Mouse (Mus musculus): Measurements from ENCODE around the gene Galr2. TPM values are rescaled to one million over a fixed set of nuclear protein-coding genes. Genes with fewer than 3 reads are reported as not detected.

The Galr2 gene
- under 1 TPM in 1 of 2 experiments, not detected in 1; 0.31 TPM for total RNA-seq (2021)
- long read RNA-seq, experiment 1, partial matches to known transcripts, result 0 of 1 reads
- long read RNA-seq, experiment 1, other reads (novel, unspliced or antisense), result 0 of 1 reads
- long read RNA-seq, experiment 2, result 0 reads

DNA sequence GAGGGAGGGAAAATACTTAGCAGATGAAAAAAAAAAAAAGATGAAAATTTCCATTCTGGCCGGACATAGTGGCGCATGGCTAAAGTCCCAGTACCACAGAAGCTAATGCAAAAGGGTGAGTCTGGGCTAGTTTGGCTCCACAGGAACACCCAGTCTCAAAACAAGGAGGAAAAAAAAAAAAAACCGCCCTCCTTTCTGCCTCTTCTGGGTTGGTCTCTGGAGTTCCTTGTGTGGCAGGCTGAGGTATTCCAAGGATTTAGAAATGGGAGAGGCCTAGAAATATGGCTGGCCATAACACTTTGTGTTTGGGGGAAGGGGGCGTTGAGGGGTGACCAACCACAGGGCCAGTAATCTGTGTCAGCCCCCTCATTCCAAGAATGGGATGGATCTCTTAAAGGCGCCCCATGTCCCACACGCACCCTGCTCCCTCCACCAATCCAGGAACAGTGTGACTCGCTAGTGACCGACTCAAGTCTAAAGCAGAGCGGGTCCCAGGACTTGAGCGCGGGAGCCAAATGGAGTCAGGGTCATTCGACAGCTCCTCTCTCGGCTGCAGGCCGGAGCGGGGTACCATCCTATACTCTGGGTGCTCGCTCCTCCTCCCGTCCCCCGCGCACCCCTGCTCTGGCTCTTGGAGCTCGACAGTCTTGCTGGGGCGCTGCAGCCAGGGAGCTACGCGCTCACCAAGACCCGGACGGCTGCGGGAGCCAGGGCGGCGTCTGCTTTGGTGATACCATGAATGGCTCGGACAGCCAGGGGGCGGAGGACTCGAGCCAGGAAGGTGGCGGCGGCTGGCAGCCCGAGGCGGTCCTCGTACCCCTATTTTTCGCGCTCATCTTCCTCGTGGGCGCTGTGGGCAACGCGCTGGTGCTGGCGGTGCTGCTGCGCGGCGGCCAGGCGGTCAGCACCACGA lies at the start of gene Galr2:
Galr2 (plus strand) TSS at position 189 of the 913 bp plus-strand sequence.
- no peak for DNase-seq

DNA sequence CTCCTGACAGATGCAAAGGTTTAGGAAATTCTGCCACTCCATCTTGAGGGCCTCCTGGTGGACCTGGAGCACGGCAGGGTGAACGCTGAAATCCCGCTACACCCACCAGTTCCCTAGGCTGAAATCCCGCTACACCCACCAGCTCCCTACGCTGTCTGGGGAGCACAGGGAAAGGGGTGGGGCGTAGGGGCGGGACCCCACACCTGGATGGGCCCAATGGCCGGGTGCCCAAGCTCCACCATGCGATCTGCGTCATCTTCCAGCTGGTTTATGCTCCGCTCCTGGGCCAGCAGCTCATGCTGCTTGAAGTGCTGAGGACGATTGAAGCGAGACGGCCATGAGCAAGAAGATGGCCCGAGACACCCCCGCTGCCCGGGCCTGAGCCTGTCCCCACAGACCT lies 48.3 kb upstream of the Galr2 start:
- DNase-seq, result no peak

DNA sequence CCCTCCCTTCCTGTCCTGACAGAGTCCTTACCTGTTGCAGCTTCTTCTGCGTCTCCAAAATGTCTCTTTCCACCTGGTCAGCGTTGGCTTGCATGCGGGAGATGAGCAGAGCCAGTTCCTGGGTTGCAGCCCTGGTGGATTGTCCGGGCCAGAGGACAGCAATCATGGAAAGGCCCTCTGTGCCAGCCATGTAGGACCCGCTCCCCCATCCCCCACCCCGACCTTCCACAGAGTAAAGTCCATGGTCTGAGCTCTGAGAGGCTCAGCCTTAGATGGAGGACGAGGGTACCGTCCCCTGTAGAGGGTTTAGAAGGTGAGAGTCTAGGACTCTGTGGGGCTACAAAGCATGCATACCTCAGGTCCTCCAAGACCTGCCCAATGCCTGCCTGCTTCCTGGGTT lies 45.8 kb upstream of the Galr2 start:
- no peak for DNase-seq

GRCm38 (mm10) chr11:116237742-116238395 lies 42.9 kb upstream of the Galr2 start, which contains the start of gene Evpl:
Gene Evpl, minus strand, starts transcription at chr11:116238077.
- peak; percentile 26 for DNase-seq

GRCm38 (mm10) chr11:116239797-116240196 lies 40.9 kb upstream of the Galr2 start:
- no peak for DNase-seq

GRCm38 (mm10) chr11:116241744-116242235 lies 38.9 kb upstream of the Galr2 start:
- DNase-seq, result no peak

DNA sequence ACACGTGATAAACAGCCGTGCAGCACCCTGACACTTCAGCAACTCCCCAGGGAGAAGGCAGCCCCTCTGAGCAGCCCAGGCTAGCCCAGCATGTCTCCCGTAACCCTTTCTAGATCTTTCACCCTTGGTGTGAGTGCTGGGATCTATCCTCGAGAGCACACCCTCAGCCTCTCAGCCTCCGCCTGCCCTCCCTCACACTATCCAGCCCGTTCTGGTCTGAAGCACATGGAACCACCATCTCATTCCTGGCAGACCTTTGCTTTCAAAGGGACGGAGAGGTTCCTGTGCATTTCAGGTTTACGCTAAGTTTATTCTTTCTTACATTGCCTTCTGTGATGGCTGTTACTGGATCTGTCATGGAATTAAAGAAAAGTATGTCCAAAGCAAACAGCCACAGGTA lies 36.2 kb upstream of the Galr2 start:
- DNase-seq, result no peak

- DNase-seq, result no peak
Observed at GRCm38 (mm10) chr11:116245616-116246015, 35.1 kb upstream of the Galr2 start.

- DNase-seq, result no peak
Observed at GRCm38 (mm10) chr11:116247502-116248222, 33.1 kb upstream of the Galr2 start.

GRCm38 (mm10) chr11:116250898-116251297 lies 29.8 kb upstream of the Galr2 start:
- no peak for DNase-seq

- DNase-seq, result no peak
Observed at GRCm38 (mm10) chr11:116253076-116253600, 27.6 kb upstream of the Galr2 start.

DNA sequence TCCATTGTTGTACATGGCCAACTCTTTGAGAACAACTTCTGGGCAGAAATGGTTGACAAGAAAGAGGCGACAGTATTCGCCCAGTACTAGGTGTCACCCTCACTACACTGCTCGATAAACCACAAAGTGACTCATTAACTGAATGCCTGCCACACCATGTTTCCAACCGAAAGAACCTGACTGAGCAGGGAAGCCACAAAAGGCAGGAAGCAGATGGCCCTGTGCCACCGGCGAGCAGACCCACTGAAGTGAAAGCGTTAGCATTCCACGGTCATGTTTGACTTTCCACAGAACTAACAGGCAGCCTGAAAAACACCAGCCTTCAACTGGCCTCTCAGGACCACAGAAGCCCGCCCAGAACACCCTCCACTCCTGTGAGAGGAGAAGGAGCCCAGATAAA lies 26.1 kb upstream of the Galr2 start:
- DNase-seq, result no peak

DNA sequence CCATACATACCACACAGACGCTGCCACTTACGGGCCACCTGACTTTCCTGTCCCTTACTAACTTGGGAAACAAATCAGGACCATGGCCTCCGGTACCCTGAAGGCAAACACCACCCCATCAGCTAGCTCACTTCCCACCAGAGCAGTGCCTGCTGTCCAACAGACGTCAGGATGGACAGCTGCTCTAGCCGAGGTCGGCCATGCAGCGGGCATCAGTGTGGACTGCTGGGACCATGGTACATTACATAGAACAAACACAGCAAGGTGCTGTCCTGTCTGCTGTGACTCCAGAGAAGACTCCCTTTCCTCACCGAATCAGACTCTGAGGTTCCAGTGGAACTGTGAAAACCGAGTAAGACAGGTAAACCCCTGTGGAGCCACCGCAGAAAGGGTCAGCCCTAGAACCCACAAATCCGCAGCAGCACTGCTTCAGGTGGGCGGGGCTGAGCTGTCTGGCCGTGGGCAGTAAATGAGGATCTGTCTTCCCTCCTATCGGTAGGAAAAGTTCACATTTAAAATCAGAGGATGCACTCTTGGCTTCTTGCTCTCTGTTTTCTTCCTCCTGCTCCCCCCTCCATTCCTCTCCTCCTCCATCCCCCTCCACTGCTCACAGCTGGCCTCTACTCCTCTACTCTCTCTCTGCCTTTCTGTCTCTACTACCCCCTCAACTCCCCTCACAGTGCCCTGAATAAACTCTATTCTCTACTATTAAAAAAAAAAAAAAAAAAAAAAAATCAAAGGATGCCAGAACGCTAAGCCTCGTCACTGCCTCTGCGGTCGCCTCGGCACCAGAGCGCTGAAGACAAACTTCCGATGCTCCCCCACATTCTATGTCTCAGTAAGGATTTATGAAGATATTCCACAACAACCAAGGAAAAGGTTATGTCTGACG lies 25.4 kb upstream of the Galr2 start:
- no peak for DNase-seq

GRCm38 (mm10) chr11:116255982-116256675 lies 24.6 kb upstream of the Galr2 start:
- no peak for DNase-seq

DNA sequence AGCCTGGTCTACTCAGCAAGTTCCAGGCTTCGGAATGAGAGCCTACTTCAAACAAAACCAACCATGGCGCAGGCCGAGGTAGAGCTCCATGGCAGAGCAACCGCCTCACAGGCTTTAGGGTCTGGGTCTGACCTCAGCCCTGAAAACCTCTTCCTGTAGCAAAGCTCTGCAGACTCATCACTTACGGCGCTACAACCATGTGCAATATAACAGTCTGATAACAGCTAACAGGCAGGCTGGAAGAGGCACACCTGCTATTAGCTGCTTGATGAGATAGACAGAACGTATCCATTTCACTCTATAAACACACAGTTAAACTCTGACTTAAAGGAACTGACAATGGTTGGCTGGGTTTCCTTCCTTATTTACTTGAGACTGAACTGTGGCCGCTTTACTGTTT lies 21.3 kb upstream of the Galr2 start:
- DNase-seq, result no peak

- no peak for DNase-seq
Observed at GRCm38 (mm10) chr11:116260259-116260658, 20.5 kb upstream of the Galr2 start.

DNA sequence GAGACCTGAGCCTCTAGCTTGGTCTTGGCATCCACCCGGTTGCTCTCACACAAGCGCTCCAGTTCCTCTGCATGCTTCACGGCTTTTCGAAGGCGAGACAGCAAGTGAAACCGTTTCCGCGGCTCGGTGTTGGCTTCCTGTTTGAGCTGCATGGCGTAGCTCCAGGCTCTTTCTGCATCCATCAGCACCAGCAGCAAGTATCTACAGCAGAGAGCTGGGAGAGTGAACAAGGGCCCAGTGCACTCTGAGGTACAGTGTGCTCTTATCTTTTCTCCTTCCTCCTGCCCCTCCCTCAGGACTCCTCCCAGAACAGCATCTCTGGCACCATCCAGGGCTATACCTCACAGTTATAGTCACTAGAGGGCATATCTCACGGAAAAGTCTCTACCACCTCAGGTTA lies 15.4 kb upstream of the Galr2 start:
- peak; percentile 45 for DNase-seq

DNA sequence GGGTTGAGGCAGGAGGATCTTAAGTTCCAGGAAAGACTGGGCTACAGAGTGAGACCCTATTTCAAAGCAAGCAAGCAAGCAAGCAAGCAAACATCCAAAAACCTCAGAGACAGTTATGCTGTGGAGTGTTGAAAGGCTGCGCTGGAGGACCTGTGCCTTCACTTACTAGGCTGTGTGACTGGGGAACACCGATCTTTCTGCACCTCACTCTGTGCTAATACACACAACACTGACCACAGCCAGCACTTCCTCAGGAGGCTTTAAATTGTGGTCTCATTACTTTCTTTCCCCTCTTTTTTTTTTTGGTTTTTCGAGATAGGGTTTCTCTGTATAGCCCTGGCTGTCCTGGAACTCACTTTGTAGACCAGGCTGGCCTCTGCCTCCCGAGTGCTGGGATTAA lies 14.9 kb upstream of the Galr2 start:
- DNase-seq, result no peak

GRCm38 (mm10) chr11:116267637-116268036 lies 13.1 kb upstream of the Galr2 start:
- no peak for DNase-seq

DNA sequence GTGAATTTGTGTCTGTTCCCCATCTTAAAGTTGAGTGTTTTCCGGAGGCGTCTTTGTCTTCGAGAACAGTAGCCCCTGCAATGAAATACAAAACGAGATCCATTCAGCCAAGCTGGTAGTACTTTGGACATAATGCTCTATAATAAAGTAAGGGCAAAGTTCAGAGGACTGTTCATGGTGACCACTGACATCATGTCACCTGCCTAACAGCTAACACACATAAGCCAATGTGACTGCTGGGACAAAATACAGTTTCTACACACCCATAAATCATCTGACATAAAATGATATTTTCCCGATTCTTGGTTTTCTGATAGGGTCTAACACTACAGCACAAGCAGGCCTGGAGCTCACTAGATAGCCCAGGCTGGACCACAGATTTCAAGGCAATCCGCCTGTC lies 12.4 kb upstream of the Galr2 start:
- no peak for DNase-seq

All from gastrocnemius, postnatal 25 days (tissue).